Mouse (Mus musculus) bone marrow macrophage, adult 2 months (primary cell): Measurements from ENCODE around the gene Ninl.

Experiments used
- CTCF ChIP-seq: IDR thresholded peaks from 2 replicates; pipeline ENCODE4 v1.5.1; 2012; ENCODE audit warnings: low read depth, mild to moderate bottlenecking, low read length, moderate library complexity
- POLR2A ChIP-seq: IDR thresholded peaks from 2 replicates; pipeline ENCODE4 v1.6.1; 2012; ENCODE audit warnings: mild to moderate bottlenecking, low read depth, low read length, borderline replicate concordance

DNA sequence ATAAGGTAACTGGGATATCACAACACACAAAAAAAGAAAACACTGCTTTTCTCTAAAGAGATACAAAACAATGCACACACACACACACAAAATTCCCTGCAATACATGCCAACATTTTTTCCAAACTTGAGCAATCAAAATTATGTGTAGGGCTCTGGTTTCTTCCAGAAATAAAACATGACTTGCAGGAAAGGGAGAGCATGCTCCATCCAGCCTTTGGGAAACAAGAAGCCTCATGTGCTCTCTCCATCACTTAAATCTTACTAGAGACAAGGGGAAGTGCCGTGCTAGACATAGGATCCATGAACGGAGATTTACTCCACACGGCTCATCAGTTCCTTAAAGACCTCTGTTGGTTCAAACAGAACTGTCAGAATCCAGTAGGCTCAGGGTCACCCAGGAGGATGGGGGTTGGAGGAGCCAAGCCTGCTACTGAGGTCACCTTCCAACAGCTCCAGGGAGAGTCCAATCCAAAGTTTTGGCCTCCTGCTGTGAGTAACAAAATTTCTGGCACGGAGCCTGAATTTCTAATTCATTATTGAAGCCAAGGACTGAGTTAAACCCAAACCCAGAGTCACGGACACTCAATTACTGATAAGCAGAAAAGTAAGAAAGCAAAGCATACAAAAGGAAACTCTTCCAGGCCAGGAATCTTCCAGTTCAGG lies 32.8 kb downstream of the Ninl start:
- TF ChIP-seq POLR2A (no peak), CTCF (no peak)
